Mouse (Mus musculus) midbrain, embryonic 11.5 days (tissue): ENCODE measurements at regions not wholly inside any gene's neighbourhood (a gene's known extent, or its start where the extent isn't known, plus 50 kb on each side); places are given as distances from the start of the nearest gene placed in this dataset.

Experiments used
- ATAC-seq: fragments of 200-750 bp; cut with Nextera tagmentation; 2 replicates; pipeline ENCODE4 v1.8.0; 2017; ENCODE audit warnings: moderate TSS enrichment, moderate library complexity; ENCODE audit not compliant: low FRiP score
- DNase-seq: peaks from one replicate; pipeline ENCODE4 v3.0.0; 2015; ENCODE audit warnings: low spot score; ENCODE audit errors: missing footprints
- H3K27ac ChIP-seq: fragments of 300-500 bp; sonication (generic); 2 replicates; pipeline ENCODE4 v1.5.1; 2014; ENCODE audit warnings: low read depth, low read length
- H3K27me3 ChIP-seq: fragments of 300-500 bp; sonication (generic); 2 replicates; pipeline ENCODE4 v1.6.1; 2014; ENCODE audit warnings: mild to moderate bottlenecking, low read length, moderate library complexity, mixed read lengths; ENCODE audit not compliant: control insufficient read depth, insufficient read depth
- H3K36me3 ChIP-seq: fragments of 300-500 bp; sonication (generic); 2 replicates; pipeline ENCODE4 v1.6.1; 2014; ENCODE audit warnings: mild to moderate bottlenecking, low read length, moderate library complexity, mixed read lengths; ENCODE audit not compliant: control insufficient read depth, insufficient read depth
- H3K4me1 ChIP-seq: fragments of 300-500 bp; sonication (generic); 2 replicates; pipeline ENCODE4 v1.6.1; 2014; ENCODE audit warnings: low read length; ENCODE audit not compliant: control insufficient read depth, insufficient read depth
- H3K4me2 ChIP-seq: fragments of 300-500 bp; sonication (generic); 2 replicates; pipeline ENCODE4 v1.6.1; 2014; ENCODE audit warnings: mild to moderate bottlenecking, moderate library complexity
- H3K4me3 ChIP-seq: fragments of 300-500 bp; sonication (generic); 2 replicates; pipeline ENCODE4 v1.5.1; 2014; ENCODE audit warnings: low read depth, low read length
- H3K9ac ChIP-seq: fragments of 300-500 bp; sonication (generic); 2 replicates; pipeline ENCODE4 v1.6.1; 2014; ENCODE audit warnings: low read length
- H3K9me3 ChIP-seq: fragments of 300-500 bp; sonication (generic); 2 replicates; pipeline ENCODE4 v1.6.1; 2016; ENCODE audit warnings: low read length; ENCODE audit not compliant: control insufficient read depth
- WGBS: fragments of 180-500 bp; shearing (Covaris S2); extraction: QIAGEN DNeasy Blood & Tissue Kit; methylation state at CpG from one replicate; pipeline ENCODE4 v1.1.7; 2014; 5-methylcytosine and 5-hydroxymethylcytosine counted together

DNA sequence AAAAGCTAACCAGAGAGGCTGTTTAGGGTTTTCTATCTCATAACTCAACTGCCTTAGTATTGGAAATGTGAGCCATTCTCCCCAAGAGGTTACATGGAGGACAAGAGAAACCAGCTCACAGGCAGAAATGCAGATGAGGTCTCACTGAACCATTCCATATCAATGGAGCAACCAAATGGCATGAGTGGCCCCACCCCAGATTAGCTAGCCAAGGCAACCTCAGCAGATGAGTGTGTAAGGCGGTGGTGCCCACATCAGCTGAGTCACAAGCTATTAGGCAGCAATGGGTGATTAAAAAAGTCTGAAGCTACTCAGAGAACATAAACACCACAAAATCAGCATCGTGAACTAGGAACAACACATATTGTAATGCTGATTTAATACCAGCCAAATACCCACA lies 133.2 kb downstream of the Lpin1 start:
- Histone ChIP-seq H3K4me3 (no peak overlapping the region), H3K9ac (no peak overlapping the region), H3K4me1 (no peaks in the 10 kb centered on the region), H3K36me3 (no peaks in the 10 kb centered on the region), H3K27ac (no peak overlapping the region), H3K9me3 (no peaks in the 10 kb centered on the region), H3K27me3 (no peaks in the 10 kb centered on the region), H3K4me2 (no peak overlapping the region)
- 88% methylated on average over 2 of the region's 2 CpGs for WGBS
- no peak for DNase-seq
- ATAC-seq = no peak

DNA sequence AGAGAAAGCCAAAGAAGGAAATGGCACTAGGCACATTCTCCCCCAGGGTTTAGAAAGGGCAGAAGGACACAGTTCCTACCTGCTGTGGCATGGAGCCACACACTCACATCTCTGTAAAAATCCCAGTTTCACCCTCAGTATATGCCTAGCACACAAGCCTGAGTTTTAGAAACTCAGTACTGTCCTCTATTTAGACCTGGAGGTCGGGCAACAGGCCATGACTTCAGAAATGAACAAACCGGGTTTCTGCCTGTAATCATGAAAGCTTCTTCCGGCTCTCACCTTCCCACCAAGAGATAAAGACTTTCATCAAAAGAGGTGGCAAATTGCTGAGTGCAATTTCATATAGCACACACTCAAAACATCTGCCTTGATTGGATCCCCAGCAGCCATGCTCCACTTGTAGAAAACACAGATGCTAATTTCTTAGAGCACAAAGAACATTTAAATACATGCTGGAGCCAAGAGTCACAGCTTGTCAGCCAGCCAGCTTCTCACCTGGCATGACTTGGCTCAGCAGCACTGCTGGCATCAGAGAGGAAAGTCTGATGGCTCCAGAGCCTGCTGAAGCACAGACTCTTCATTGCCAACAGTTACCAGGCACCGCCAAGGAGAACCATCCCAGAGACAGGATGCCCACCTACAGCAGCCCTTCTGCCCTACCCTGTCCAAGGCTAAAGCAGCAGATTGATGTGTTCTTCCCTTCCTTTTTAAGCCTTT lies 136.2 kb downstream of the Lpin1 start:
- 80% methylated on average over 4 of the region's 4 CpGs for WGBS
- no peak for DNase-seq
- Histone ChIP-seq H3K4me3 (no peak overlapping the region), H3K36me3 (no peaks in the 10 kb centered on the region), H3K4me1 (no peaks in the 10 kb centered on the region), H3K9ac (no peak overlapping the region), H3K9me3 (no peaks in the 10 kb centered on the region), H3K27me3 (no peaks in the 10 kb centered on the region), H3K4me2 (no peak overlapping the region), H3K27ac (no peak overlapping the region)
- no peak for ATAC-seq

GRCm38 (mm10) chr12:16457419-16457818 lies 153.3 kb downstream of the Lpin1 start:
- Histone ChIP-seq H3K4me1 (no peaks in the 10 kb centered on the region), H3K9ac (no peak overlapping the region), H3K27me3 (no peaks in the 10 kb centered on the region), H3K4me3 (no peak overlapping the region), H3K36me3 (no peaks in the 10 kb centered on the region), H3K4me2 (no peak overlapping the region), H3K9me3 (no peaks in the 10 kb centered on the region), H3K27ac (no peak overlapping the region)
- 88% methylated on average over 6 of the region's 6 CpGs for WGBS
- ATAC-seq (no peak), DNase-seq (no peak)

GRCm38 (mm10) chr12:16450771-16451435 lies 159.9 kb downstream of the Lpin1 start:
- 62% methylated on average over 3 of the region's 3 CpGs for WGBS
- no peak overlapping the region for H3K9ac ChIP-seq
- H3K27me3 ChIP-seq = no peaks in the 10 kb centered on the region
- H3K27ac ChIP-seq = no peak overlapping the region
- DNase-seq = no peak
- H3K4me1 ChIP-seq = no peaks in the 10 kb centered on the region
- H3K9me3 ChIP-seq = no peaks in the 10 kb centered on the region
- no peak overlapping the region for H3K4me3 ChIP-seq
- ATAC-seq = no peak
- H3K4me2 ChIP-seq = no peak overlapping the region
- no peaks in the 10 kb centered on the region for H3K36me3 ChIP-seq

- Histone ChIP-seq H3K4me2 (no peak overlapping the region), H3K9me3 (no peaks in the 10 kb centered on the region), H3K4me3 (no peak overlapping the region), H3K36me3 (no peaks in the 10 kb centered on the region), H3K27ac (no peak overlapping the region), H3K9ac (no peak overlapping the region), H3K4me1 (no peaks in the 10 kb centered on the region), H3K27me3 (no peaks in the 10 kb centered on the region)
- 89% methylated on average over 5 of the region's 5 CpGs for WGBS
- no peak for ATAC-seq
- DNase-seq = no peak
Observed at GRCm38 (mm10) chr12:16438717-16439116, 172.0 kb downstream of the Lpin1 start.

DNA sequence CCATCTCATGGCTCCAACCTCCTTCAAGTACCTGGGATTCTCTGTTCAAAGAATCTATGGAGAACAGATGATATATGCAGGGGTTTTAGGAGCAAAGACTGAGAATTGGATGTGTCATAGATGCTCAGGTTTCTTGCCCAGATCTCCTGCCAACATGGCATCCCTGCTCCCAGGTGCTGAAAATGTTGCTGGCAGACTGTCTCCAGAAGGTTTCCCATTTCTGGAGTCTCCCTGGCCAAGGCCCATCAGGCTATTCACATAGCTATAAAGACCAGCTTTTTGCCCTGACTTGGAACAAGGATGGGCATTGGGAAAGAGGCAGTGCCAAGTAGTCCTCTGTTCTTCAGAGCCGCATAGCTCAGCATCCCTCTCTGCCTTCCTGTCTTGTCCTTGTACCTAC lies 173.8 kb downstream of the Lpin1 start:
- Histone ChIP-seq H3K4me3 (no peak overlapping the region), H3K4me2 (no peak overlapping the region), H3K9me3 (no peaks in the 10 kb centered on the region), H3K27me3 (no peaks in the 10 kb centered on the region), H3K4me1 (no peaks in the 10 kb centered on the region), H3K9ac (no peak overlapping the region), H3K27ac (no peak overlapping the region), H3K36me3 (no peaks in the 10 kb centered on the region)
- ATAC-seq (no peak), DNase-seq (no peak)
- WGBS = 88% methylated on average over 1 of the region's 1 CpGs

GRCm38 (mm10) chr12:16436255-16436654 lies 174.5 kb downstream of the Lpin1 start:
- Histone ChIP-seq H3K4me1 (no peaks in the 10 kb centered on the region), H3K4me3 (no peak overlapping the region), H3K27me3 (no peaks in the 10 kb centered on the region), H3K27ac (no peak overlapping the region), H3K9me3 (no peaks in the 10 kb centered on the region), H3K36me3 (no peaks in the 10 kb centered on the region), H3K4me2 (no peak overlapping the region), H3K9ac (no peak overlapping the region)
- no peak for ATAC-seq
- WGBS = 77% methylated on average over 1 of the region's 1 CpGs
- no peak for DNase-seq

DNA sequence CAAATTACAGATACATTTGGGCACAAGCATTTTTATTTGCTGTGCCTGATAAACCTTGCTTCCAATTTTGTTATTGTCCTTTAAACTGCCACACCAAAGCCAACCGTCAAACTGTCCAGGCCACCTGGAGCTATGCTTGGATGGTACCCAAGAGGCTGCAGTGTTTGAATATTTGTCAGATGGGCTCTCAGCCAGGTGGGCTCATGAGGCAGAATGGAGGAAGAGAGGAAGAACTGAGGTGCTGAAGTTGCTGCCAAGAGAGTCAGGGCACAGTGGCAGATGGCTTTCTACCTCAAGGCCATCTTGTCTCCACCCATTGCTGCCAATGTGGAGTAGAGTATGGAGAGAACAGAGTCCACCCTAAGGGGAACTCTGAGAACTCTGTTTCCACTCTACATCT lies 176.0 kb downstream of the Lpin1 start:
- Histone ChIP-seq H3K27ac (no peak overlapping the region), H3K36me3 (no peaks in the 10 kb centered on the region), H3K9ac (no peak overlapping the region), H3K4me3 (no peak overlapping the region), H3K4me1 (no peaks in the 10 kb centered on the region), H3K27me3 (no peaks in the 10 kb centered on the region), H3K9me3 (no peaks in the 10 kb centered on the region), H3K4me2 (no peak overlapping the region)
- ATAC-seq = no peak
- WGBS = 90% methylated on average over 1 of the region's 1 CpGs
- no peak for DNase-seq

DNA sequence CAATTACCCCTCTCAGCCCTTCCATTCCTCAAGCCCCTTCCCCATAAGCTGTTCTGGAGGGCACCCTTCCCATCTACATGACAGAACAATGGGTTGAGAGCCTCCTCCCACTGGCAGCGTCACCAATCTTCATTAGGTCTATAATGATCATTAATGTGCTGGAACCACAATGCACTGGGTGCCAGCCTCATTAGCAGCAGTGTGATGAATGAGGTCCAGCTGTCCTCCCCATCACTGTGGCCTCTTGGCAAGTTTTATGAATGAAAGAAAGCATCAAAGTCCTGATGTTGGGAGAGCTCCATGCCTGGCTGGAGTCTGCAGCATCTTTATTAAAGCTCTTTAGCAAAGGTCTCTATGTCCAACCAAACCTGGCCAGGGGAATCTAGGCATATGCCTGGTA lies 176.5 kb downstream of the Lpin1 start:
- Histone ChIP-seq H3K4me2 (no peak overlapping the region), H3K9me3 (no peaks in the 10 kb centered on the region), H3K9ac (no peak overlapping the region), H3K4me3 (no peak overlapping the region), H3K27ac (no peak overlapping the region), H3K4me1 (no peaks in the 10 kb centered on the region), H3K27me3 (no peaks in the 10 kb centered on the region), H3K36me3 (no peaks in the 10 kb centered on the region)
- DNase-seq (no peak), ATAC-seq (no peak)
- 77% methylated on average over 1 of the region's 1 CpGs for WGBS
